9 mouse cellular contexts compared by ENCODE assay signal in genomic region chr11:97810356-97810755, GRCm38 (mm10). TPM values are rescaled to one million over a fixed set of nuclear protein-coding genes. Genes with fewer than 3 reads are reported as not detected.
A peak's percentile ranks its signal among the peaks of the same experiment; 100 is the strongest.
DNase-seq lines count a peak whose midpoint lies in the region; ATAC-seq and TF ChIP-seq lines count a peak whose summit lies in the region.
"Had no signal": no experiment of that assay in that cellular context is flagged by ENCODE, and none has a peak within 500 bp of the region (broad histone marks: within the 10 kb centered on the region; RNA-seq: fewer than 3 reads in every experiment).

No protein-coding gene starts in this region.

- H3K9ac ChIP-seq in midbrain, embryonic 11.5 days (ENCODE audit: low read length) = no peak overlapping the region
- H3K9ac ChIP-seq in midbrain, postnatal 0 days (replicated peaks; ENCODE audit: low read length, poor library complexity, severe bottlenecking) = no peak overlapping the region
- H3K9ac ChIP-seq in intestine, postnatal 0 days (ENCODE audit: low read depth, low read length) = peak overlapping the region; percentile 37; the same call in 1 of the 2 replicates
- H3K9ac ChIP-seq: embryonic facial prominence, embryonic 13.5 days had no signal

- H3K27ac ChIP-seq in midbrain, embryonic 11.5 days (ENCODE audit: low read depth, low read length) = no peak overlapping the region
- H3K27ac ChIP-seq in midbrain, postnatal 0 days (ENCODE audit: low read depth, low read length) = no peak overlapping the region; the same call in 1 of the 2 replicates
- H3K27ac ChIP-seq in intestine, postnatal 0 days (ENCODE audit: low read depth, low read length) = peak overlapping the region; percentile 62
- peak overlapping the region; percentile 98 for H3K27ac ChIP-seq in small intestine, adult 2 months (ENCODE audit: insufficient read depth, low read depth, low read length)

- no peak for ATAC-seq in midbrain, embryonic 11.5 days (ENCODE audit: low FRiP score)
- no peak for ATAC-seq in midbrain, postnatal 0 days (ENCODE audit: low FRiP score)
- no peak for ATAC-seq in intestine, postnatal 0 days

- peak; percentile 46 to 48 for DNase-seq in cerebellum, postnatal 25 days
- no peak for DNase-seq in cerebellum, adult 18-20 months
- DNase-seq in midbrain, embryonic 11.5 days (ENCODE audit: low spot score, missing footprints) = peak; percentile 65
- no peak for DNase-seq in midbrain, postnatal 0 days (ENCODE audit: low spot score)
- DNase-seq in frontal cortex, adult 2 months (ENCODE audit: extremely low spot score in 1 of 2, low spot score in 1 of 2) = no peak
- no peak for DNase-seq in right cerebral cortex, postnatal 25 days

- H3K9me3 ChIP-seq in midbrain, embryonic 11.5 days (ENCODE audit: control insufficient read depth, low read length) = no peaks in the 10 kb centered on the region
- no peaks in the 10 kb centered on the region for H3K9me3 ChIP-seq in midbrain, postnatal 0 days (ENCODE audit: low read length)
- no peaks in the 10 kb centered on the region for H3K9me3 ChIP-seq in intestine, postnatal 0 days (ENCODE audit: control insufficient read depth)
- H3K9me3 ChIP-seq: embryonic facial prominence, embryonic 13.5 days had no signal

- H3K4me2 ChIP-seq in midbrain, embryonic 11.5 days = no peak overlapping the region
- H3K4me2 ChIP-seq in midbrain, postnatal 0 days (ENCODE audit: low read depth, low read length, poor library complexity, severe bottlenecking) = no peak overlapping the region
- H3K4me2 ChIP-seq in intestine, postnatal 0 days (replicated peaks; ENCODE audit: low read depth) = 0 out of 2 replicates have a peak overlapping the region, but pooled peaks have one; percentile 24
- H3K4me2 ChIP-seq: embryonic facial prominence, embryonic 13.5 days had no signal

- 81% methylated on average over 7 of the region's 7 CpGs for WGBS in midbrain, embryonic 11.5 days
- 71% methylated on average over 7 of the region's 7 CpGs for WGBS in midbrain, postnatal 0 days
- 41% methylated on average over 7 of the region's 7 CpGs for WGBS in intestine, postnatal 0 days
- 21% methylated on average over 7 of the region's 7 CpGs for WGBS in small intestine, adult 2 months

- TF ChIP-seq CTCF in midbrain, postnatal 0 days (IDR thresholded peaks at IDR 0.05) = no peak
- no peak for TF ChIP-seq CTCF in intestine, postnatal 0 days (IDR thresholded peaks at IDR 0.05; ENCODE audit: low read depth)
- no peak for TF ChIP-seq CTCF in small intestine, adult 2 months (IDR thresholded peaks at IDR 0.05; ENCODE audit: extremely low read depth, insufficient read length, insufficient replicate concordance, low read depth, low read length)

- H3K36me3 ChIP-seq in midbrain, embryonic 11.5 days (ENCODE audit: control insufficient read depth, insufficient read depth, low read length) = no peaks in the 10 kb centered on the region
- H3K36me3 ChIP-seq in midbrain, postnatal 0 days (ENCODE audit: insufficient read depth, low read length) = peaks cover 22% of the 10 kb centered on the region
- H3K36me3 ChIP-seq in intestine, postnatal 0 days (ENCODE audit: control insufficient read depth, insufficient read depth) = peaks cover 40% of the 10 kb centered on the region
- peaks cover 59% of the 10 kb centered on the region for H3K36me3 ChIP-seq in small intestine, adult 2 months (ENCODE audit: control insufficient read depth, insufficient read depth, low read length)

- H3K27me3 ChIP-seq in midbrain, embryonic 11.5 days (ENCODE audit: control insufficient read depth, insufficient read depth, low read length) = no peaks in the 10 kb centered on the region
- H3K27me3 ChIP-seq in midbrain, postnatal 0 days (ENCODE audit: insufficient read depth, low read length) = no peaks in the 10 kb centered on the region
- H3K27me3 ChIP-seq in intestine, postnatal 0 days (replicated peaks; ENCODE audit: control insufficient read depth, insufficient read depth, low read length) = no peaks in the 10 kb centered on the region
- H3K27me3 ChIP-seq in small intestine, adult 2 months (ENCODE audit: control insufficient read depth, insufficient read depth, low read length) = no peaks in the 10 kb centered on the region
- H3K27me3 ChIP-seq: embryonic facial prominence, embryonic 13.5 days had no signal

- H3K4me3 ChIP-seq in midbrain, embryonic 11.5 days (ENCODE audit: low read depth, low read length) = no peak overlapping the region
- no peak overlapping the region for H3K4me3 ChIP-seq in midbrain, postnatal 0 days (ENCODE audit: low read depth, low read length)
- no peak overlapping the region for H3K4me3 ChIP-seq in intestine, postnatal 0 days (ENCODE audit: low read depth, low read length)
- H3K4me3 ChIP-seq in small intestine, adult 2 months (ENCODE audit: low read depth, low read length) = no peak overlapping the region
- H3K4me3 ChIP-seq: embryonic facial prominence, embryonic 13.5 days had no signal

- no peak for TF ChIP-seq POLR2A in small intestine, adult 2 months (IDR thresholded peaks at IDR 0.05; ENCODE audit: low read depth, low read length)

- H3K4me1 ChIP-seq in midbrain, embryonic 11.5 days (ENCODE audit: control insufficient read depth, insufficient read depth, low read length) = peaks cover 69% of the 10 kb centered on the region
- peaks cover 41% of the 10 kb centered on the region for H3K4me1 ChIP-seq in midbrain, postnatal 0 days (ENCODE audit: insufficient read depth, low read length)
- H3K4me1 ChIP-seq in intestine, postnatal 0 days (replicated peaks; ENCODE audit: control insufficient read depth, insufficient read depth, low read length) = peaks cover 61% of the 10 kb centered on the region
- H3K4me1 ChIP-seq in small intestine, adult 2 months (ENCODE audit: control insufficient read depth, insufficient read depth, insufficient read length, low read length) = peaks cover 74% of the 10 kb centered on the region

RNA-seq across cellular contexts. Expression of gene Lasp1, which starts 11.6 kb away (rescaled TPM):
- 52.6 and 59.2 TPM in 2 replicates for polyA plus RNA-seq in midbrain, embryonic 11.5 days (2014; fragmentation: Nextera tagmentation; extraction: Ambion mirVana)
- total RNA-seq in midbrain, postnatal 0 days (2014; rRNA removed) = 206 and 216 TPM in 2 replicates
- polyA plus RNA-seq in midbrain, postnatal 0 days (2015; fragmentation: Nextera tagmentation; extraction: Ambion mirVana) = 174 and 179 TPM in 2 replicates
- polyA plus RNA-seq in intestine, postnatal 0 days (2015; fragmentation: Nextera tagmentation; extraction: Ambion mirVana) = 98.2 and 103 TPM in 2 replicates
- 165 and 397 TPM in 2 replicates for polyA plus RNA-seq in small intestine, adult 2 months (2012; rRNA removed)
- polyA plus RNA-seq in frontal cortex, adult 2 months (2012; rRNA removed) = 108 and 111 TPM in 2 replicates

RNA-seq across cellular contexts. Expression of gene Rpl23, which starts 28.1 kb away (rescaled TPM):
- 441 and 443 TPM in 2 replicates for polyA plus RNA-seq in midbrain, embryonic 11.5 days (2014; fragmentation: Nextera tagmentation; extraction: Ambion mirVana)
- total RNA-seq in midbrain, postnatal 0 days (2014; rRNA removed) = 177 and 224 TPM in 2 replicates
- polyA plus RNA-seq in midbrain, postnatal 0 days (2015; fragmentation: Nextera tagmentation; extraction: Ambion mirVana) = 308 and 329 TPM in 2 replicates
- polyA plus RNA-seq in intestine, postnatal 0 days (2015; fragmentation: Nextera tagmentation; extraction: Ambion mirVana) = 538 and 555 TPM in 2 replicates
- 10.2 and 22.0 TPM in 2 replicates for polyA plus RNA-seq in small intestine, adult 2 months (2012; rRNA removed)
- polyA plus RNA-seq in frontal cortex, adult 2 months (2012; rRNA removed) = 342 and 345 TPM in 2 replicates

RNA-seq across cellular contexts. Expression of gene B230217C12Rik, which starts 30.2 kb away (rescaled TPM):
- 14.7 and 17.3 TPM in 2 replicates for polyA plus RNA-seq in midbrain, embryonic 11.5 days (2014; fragmentation: Nextera tagmentation; extraction: Ambion mirVana)
- 37.7 and 43.6 TPM in 2 replicates for total RNA-seq in midbrain, postnatal 0 days (2014; rRNA removed)
- 38.2 and 41.8 TPM in 2 replicates for polyA plus RNA-seq in midbrain, postnatal 0 days (2015; fragmentation: Nextera tagmentation; extraction: Ambion mirVana)
- 1.8 and 2.0 TPM in 2 replicates for polyA plus RNA-seq in intestine, postnatal 0 days (2015; fragmentation: Nextera tagmentation; extraction: Ambion mirVana)
- polyA plus RNA-seq in small intestine, adult 2 months (2012; rRNA removed) = 0.43 and 0.44 TPM in 2 replicates
- 102 and 104 TPM in 2 replicates for polyA plus RNA-seq in frontal cortex, adult 2 months (2012; rRNA removed)

RNA-seq across cellular contexts. Expression of gene 1700001P01Rik, which starts 34.6 kb away (rescaled TPM):
- 0.47 and 0.78 TPM in 2 replicates for polyA plus RNA-seq in midbrain, embryonic 11.5 days (2014; fragmentation: Nextera tagmentation; extraction: Ambion mirVana)
- not detected in 2 replicates for total RNA-seq in midbrain, postnatal 0 days (2014; rRNA removed)
- 0.29 TPM in 1 of 2 replicates, not detected in the other for polyA plus RNA-seq in midbrain, postnatal 0 days (2015; fragmentation: Nextera tagmentation; extraction: Ambion mirVana)
- polyA plus RNA-seq in intestine, postnatal 0 days (2015; fragmentation: Nextera tagmentation; extraction: Ambion mirVana) = not detected in 2 replicates
- polyA plus RNA-seq in small intestine, adult 2 months (2012; rRNA removed) = not detected in 2 replicates
- 0.34 and 0.78 TPM in 2 replicates for polyA plus RNA-seq in frontal cortex, adult 2 months (2012; rRNA removed)

RNA-seq across cellular contexts. Expression of gene Cwc25, which starts 44.0 kb away (rescaled TPM):
- 12.6 and 15.0 TPM in 2 replicates for polyA plus RNA-seq in midbrain, embryonic 11.5 days (2014; fragmentation: Nextera tagmentation; extraction: Ambion mirVana)
- 11.8 and 16.0 TPM in 2 replicates for total RNA-seq in midbrain, postnatal 0 days (2014; rRNA removed)
- 12.0 TPM in 2 replicates for polyA plus RNA-seq in midbrain, postnatal 0 days (2015; fragmentation: Nextera tagmentation; extraction: Ambion mirVana)
- 8.5 and 9.8 TPM in 2 replicates for polyA plus RNA-seq in intestine, postnatal 0 days (2015; fragmentation: Nextera tagmentation; extraction: Ambion mirVana)
- 1.7 and 3.7 TPM in 2 replicates for polyA plus RNA-seq in small intestine, adult 2 months (2012; rRNA removed)
- 18.0 and 19.0 TPM in 2 replicates for polyA plus RNA-seq in frontal cortex, adult 2 months (2012; rRNA removed)

Comparison
In these comparisons a context has a peak if more than half of its experiments do, and no peak if none do; other contexts are left out.
1. DNase-seq: peak in cerebellum, postnatal 25 days (2 of 2) and midbrain, embryonic 11.5 days (single experiment); none in cerebellum, adult 18-20 months (0 of 2), midbrain, postnatal 0 days (single experiment), frontal cortex, adult 2 months (0 of 2) and right cerebral cortex, postnatal 25 days (single experiment).
2. H3K27ac ChIP-seq: peak in intestine, postnatal 0 days (single experiment) and small intestine, adult 2 months (single experiment); none in midbrain, embryonic 11.5 days (single experiment) and midbrain, postnatal 0 days (single experiment).
3. RNA of gene Rpl23, which starts 28.1 kb away (polyA plus RNA-seq): 538 to 555 TPM in intestine, postnatal 0 days, 441 to 443 TPM in midbrain, embryonic 11.5 days, 342 to 345 TPM in frontal cortex, adult 2 months and 308 to 329 TPM in midbrain, postnatal 0 days; 10.2 to 22.0 TPM in small intestine, adult 2 months; every median in the first group is over 10 times any median in the second.